Mouse (Mus musculus) cerebellum, adult (tissue): ENCODE results near the gene Spns3.

Experiments
- ATAC-seq: cut with Nextera tagmentation; 2 replicates; pipeline ENCODE4 v1.9.2; 2017; ENCODE audit warnings: mild to moderate bottlenecking, moderate library complexity, mixed read lengths; ENCODE audit not compliant: insufficient number of reproducible peaks, low FRiP score, low TSS enrichment

The Spns3 gene

DNA sequence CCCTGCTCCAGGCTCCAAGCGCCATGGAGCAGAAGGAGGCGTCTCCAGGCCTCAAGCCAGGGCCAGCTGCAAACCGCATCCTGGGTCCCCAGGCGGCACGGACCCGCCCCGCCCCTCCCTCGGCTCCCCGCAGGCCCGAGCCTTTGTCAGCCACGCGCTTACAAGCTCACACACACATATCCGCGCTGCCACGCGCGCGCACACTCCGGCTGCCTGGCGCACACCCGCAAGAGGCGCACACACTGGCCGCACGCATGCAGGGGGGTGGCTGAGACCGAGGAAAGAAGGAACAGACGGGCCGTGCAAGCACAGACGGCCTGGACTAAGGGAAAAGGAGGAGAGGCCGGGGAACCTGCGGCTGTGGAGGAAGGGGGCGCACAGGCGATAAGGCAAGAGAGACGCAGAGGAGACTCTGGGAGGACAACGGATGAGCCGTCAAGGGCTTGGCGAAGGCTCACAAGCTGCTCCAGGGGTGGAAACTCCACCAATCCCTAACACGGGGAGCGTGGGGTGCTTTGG lies 61.5 kb downstream of the Spns3 start:
- ATAC-seq: no peak

DNA sequence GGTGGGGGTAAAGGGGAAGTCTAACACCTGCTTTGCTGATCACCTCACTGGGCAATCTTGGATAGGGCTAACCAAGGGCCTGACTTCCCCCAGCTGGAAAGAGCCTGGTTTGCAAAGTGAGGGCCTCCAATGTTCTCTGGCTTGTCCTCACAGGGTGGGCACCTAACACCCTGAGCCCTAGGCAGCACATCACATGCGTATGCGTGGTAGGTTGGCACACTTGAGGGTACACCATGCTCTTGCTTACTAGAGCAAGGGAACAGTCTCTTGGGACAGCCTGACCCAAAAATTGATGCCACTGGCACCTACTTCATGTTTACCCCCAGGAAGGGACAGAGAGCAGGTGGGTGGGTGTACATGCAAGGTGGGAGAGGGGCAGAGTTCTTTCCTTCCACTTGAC lies 62.6 kb downstream of the Spns3 start:
- no peak for ATAC-seq

DNA sequence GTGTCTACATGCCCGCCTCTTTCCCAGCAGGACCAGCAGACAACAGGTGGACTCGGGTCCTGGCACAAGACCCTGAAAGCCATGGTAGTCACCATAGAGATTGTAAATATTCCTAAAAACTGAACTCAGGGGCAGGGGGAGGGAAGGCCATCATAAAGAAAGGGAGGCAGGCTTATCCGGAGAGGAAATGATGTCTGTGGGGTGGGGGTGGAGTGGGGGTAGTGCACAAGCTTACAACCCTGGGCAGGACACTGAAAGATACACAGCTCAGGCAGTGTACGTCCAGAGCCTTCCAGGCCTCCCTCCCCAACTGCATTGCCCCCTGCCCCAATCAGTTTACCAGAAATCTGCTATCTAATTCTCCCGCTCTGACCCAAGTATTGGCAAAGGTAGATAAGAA lies 63.1 kb downstream of the Spns3 start:
- no peak for ATAC-seq

DNA sequence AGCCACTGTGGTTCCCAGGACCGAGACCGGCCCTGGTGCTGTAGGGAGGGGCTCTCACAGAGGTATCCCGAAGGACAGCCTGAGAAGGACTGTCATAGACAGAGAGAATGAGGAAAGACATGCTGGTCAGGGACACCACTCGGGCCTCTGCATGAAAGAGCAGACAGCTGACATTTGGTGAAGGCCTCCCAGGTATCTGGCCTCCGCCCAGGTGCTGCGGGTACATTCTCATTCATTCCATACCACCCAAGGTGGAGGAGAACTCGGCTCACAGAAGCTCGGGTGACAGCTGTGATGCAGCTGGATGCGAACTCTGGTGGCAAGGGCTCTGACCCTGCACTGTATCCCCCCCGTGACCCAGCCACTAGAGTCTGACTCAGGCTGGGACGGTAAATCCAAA lies 64.3 kb downstream of the Spns3 start:
- ATAC-seq: no peak

DNA sequence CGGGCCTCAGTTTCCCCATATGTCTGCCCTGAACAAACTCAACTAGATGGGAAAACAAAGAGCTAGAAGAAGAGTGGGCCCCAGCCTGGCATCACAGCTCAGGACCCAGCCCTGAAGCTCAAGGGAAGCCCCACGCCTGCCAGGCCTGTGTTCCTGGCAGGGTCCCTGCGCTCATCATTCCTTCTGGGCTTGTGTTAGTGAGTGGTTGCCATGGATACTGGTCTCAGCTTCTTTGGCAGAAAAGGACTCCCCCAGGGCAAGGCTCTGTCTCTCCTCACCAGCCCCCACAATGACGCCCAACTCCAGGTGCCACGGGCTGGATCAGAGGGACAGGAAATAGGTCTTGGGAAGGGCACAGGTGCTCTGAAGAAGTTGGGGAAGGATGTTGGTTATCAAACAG lies 65.1 kb downstream of the Spns3 start:
- ATAC-seq: no peak

DNA sequence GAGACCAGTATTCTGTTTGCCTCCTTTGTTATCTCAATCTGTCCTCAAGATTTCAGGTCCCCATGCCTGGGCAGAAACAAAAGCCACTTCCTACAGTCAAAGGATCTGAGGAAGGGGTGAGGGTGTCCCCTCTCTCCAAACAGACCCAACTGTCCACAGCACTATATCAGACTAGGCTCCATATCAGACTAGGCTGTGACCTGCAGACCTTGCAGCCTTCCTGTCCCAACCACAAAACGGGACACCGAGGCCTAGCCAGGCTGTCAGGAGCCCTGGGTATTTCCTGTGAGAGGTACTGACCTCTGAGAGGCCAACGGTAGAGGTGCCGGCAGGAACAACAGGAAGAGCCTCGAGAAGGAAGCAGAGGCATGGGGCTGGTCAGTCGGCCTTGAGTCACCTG lies 65.8 kb downstream of the Spns3 start:
- no peak for ATAC-seq

DNA sequence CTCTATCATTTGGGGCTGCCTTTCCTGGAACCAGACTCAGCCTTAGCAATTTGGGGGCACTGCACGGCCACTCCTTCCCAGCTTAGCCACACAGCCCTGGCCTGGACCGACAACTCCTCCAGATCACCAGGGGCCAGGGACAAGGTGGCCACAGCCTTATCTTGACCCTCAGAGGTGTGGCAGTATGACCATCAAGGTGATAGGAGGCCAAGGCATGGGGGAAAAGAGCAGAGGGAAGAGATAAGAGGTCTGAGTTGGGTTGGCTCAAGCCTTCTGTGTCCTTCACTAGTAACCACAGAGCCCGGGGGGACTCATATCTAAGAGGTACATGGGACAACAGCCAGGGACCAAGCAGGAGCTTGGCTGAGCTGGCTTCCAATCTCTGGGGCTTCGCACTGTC lies 68.4 kb downstream of the Spns3 start:
- ATAC-seq: no peak

DNA sequence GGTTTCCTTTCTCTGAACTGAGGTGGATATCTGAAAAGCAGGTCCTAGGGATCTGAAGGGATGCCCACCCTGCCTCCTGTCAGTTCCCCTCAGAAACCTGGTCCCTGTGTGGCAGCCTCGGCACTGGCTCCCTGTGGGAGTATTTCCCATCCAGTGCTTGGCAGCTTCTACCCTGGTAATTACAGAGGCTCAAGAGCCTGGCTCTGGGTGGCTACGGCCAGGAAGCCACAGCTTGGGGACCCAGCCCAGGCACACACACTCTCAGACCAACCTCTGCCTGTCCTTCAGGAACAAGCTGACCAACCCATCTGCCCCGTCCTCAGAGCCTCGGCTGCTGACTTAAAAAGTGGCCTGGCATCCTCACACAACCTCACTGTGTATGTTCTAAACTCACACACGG lies 69.0 kb downstream of the Spns3 start:
- ATAC-seq: no peak

DNA sequence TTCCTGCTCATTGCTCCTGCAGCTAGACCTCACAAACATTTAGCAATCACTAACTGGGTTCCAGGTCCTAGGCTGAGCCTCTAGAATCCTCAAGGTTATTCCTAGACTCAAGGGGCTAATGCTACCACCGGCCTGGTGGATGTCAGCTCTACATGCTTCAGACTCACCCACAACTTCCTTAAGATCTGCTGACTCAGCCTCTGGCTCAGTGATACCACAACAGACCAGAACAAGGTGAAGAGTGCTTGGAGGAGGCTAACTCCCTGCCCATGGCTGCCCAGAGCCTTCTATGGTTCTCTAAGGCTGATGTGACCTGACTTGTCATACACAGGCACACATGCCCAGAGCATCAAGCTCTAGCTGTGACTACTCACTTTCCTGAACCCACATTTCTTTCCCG lies 70.8 kb downstream of the Spns3 start:
- no peak for ATAC-seq

DNA sequence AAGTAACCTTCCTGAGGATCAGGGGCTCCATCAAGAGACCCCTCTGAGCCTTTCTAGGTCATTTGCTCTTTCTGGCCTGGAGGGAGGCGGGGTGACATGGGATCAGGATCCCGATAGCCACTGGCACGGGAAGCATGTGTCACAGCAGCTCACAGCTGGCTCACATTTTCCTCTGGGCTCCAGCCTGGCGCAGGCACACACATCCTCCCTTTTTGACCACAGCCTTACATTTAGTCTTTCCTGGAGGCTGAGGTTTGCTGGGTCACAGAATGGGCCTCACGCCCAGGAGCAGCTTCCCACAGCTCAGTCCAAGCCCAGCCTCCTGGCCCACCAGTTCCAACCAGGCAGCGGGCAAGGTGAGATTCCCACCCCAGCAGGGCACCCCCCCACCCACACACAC lies 72.1 kb downstream of the Spns3 start:
- ATAC-seq: no peak

DNA sequence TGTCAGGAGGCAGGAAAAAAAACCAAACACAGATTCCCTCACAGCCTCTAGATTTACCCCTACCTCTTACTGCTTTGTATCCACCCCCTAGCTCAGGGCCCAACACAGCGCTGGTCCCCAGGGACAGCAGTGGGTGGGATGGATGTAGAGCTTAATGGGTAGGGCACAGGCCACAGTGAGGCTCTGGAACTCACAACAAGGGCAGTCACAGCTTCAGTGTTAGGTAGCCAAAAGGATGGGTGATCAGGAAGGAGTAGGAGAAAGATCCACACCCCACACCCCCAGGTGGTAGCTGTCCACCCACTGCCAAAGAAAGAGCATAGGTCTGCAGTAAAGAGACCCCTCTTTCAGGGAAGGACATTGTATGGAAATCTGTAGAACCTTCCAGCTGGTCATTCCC lies 72.7 kb downstream of the Spns3 start:
- ATAC-seq: no peak

DNA sequence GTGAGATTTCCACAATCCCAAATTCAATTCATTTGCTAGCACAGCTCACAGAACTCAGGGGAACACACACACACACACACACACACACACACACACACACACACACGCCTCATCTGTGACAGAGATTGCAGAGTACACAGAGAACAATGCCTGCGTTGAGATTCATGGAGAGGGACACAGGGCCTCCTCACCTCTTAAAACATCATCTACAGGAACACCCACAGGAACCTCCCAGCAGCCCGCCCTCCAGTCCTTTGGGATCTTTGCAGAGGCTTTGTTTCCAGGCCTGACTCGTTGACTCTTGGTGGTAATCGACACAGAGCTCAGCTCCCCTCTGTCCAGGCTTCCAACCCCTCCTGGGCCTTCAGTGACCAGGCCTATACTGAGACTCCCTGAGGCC lies 73.1 kb downstream of the Spns3 start:
- ATAC-seq: no peak

DNA sequence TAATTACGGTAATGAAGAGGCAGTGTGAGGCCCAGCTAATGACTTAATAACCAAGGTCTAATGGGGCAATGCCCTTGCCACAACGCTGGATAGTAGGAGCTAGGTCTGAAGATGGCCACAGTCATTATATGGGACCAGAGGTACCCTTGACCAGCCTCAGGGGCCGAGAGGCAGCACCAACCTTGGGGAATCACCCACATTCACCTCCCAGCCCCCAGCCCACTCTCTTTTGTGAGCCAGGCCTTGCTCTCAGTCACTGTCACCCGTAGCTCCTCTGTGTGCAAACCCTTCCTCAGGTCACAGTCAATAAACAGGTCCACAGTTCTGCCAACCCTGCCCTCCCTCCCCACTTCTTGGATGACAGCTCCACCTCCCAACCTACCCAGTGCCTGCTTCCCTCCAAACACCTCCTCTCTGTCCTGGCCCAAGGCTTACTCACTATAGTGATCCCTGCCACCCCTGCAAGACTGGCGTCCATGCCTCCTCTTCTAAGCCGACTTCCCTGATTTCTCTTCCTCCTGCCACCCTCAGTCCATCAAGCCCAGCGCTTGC lies 74.2 kb downstream of the Spns3 start:
- no peak for ATAC-seq

DNA sequence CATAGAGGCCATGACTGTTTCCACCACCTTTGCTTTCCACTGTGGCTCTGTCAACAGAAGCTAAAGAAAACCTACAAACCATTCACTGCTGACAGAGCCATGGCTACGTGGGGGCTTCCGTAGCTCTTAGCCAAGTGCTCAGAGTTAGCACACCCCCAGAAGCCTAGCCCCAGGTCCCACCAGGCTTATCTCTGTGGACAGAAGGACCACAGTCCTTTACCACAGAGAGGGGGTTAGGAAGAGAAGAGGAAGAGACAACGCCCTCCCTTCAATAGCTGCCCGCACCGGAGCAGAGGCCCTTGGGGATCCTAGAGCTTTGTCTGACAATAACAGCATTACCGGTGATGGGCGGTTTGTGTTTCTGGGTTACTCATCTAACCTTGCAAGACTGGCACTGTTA lies 74.9 kb downstream of the Spns3 start:
- ATAC-seq: no peak

DNA sequence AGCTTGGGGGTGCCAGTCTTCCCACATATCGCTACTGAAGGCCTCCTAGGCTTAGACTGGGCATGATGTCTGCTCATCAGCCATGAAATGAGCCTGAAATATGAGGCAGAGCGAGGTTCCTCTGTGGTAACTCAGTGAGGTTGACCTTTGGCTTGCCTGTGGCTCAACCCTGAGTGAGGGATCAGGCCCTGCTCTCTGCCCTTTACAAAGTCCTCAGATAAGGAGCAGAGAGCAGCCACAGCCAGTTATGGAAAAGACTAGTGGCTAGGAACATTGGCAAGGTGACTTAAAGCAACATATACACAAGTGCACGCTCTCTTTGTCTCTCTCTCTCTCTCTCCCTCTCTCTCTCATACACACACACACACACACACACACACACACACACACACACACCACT lies 75.4 kb downstream of the Spns3 start:
- ATAC-seq: no peak

DNA sequence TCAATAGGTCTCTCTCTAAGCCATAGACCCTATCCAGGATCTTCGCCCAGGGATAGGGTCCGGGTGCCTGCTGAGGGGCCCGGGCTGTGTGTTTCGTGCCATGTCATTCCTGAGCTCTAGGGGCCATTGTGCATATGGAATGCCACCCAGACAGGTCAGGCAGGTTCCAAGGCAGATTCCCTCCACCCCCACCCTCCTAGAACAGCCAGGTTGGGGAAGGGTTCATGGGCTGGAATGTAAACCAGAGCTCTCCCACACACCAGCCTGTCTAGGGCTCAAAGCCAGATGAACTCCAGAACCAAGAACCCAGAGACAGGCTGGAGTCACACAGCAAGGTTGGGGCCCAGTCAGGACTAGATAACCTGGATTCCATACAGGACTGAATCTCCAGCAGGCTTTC lies 76.8 kb downstream of the Spns3 start:
- no peak for ATAC-seq

DNA sequence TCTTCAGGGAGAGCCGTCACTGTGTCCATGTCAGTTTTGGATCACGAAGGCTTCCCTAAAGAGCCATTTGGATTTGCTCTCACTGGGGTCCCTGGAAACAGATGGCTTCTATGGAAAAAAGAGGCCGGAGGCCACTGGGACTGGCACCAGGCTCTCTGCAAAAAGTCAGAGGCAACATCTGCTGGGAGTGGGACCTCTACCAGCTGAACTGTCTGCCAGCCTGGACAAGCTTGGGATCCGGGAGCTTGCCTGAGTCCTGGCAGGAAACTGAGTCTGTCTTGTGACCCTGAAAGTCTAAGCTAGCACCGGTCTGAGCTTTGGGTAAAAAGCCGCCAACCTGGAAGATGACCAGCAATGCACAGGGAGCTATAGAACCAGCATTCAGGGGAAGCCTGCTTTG lies 78.9 kb downstream of the Spns3 start:
- no peak for ATAC-seq

DNA sequence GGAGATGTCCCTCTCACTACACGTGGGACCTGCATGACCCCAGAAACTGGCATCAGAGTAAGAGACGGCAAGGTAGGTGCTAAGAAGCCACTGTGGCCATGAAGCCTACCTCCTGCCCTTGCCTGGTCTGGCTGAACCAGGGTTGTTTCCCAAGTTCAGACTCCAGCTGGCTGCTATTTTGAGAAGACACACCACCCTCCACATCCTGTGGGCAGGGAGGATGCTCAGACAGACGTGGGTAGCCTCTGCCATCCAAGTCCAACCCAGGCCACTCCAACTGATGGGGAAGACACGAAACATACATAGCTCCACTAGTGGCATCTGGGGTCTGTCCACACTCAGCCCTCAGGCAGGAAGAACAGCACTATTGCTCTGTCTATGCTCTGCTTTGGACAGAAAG lies 80.3 kb downstream of the Spns3 start:
- no peak for ATAC-seq

DNA sequence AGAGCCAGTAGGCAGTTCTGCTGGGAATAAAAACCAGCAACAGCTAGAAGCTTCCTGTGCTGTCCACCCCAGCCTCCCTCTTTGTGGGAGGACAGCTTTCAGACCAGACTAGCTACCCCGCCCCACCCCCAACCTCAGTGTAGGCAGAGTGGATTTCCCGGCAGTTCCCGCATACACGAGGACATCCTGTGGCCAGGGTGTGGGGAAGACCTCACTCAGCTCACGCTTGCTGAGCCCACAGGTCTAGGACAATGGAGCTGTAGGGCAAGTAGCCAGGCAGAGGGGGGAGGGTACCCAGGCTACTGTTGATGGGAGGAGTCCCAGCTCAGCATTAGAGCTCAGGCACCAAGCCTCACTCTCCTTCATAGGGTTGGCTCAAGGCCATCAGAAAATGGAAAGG lies 81.1 kb downstream of the Spns3 start:
- ATAC-seq: no peak

DNA sequence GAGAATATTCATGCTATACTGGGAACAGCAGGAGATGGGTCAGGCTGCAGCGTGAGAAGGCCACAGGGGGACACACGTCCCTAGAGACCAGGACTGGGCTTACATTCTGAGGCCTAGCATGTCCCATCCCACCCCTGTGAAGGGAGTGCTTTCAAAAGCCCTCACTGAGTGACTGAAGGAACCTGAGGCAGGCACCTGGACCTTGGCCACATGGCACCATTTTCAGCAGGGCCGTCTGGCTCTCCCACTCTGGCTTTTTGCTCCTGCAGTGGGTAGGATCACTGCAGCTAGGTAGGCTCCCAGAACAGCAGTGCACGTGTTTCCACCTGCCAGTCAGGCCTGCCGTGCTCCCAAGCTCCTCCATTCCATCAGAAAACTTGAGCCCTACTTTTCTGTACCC lies 81.8 kb downstream of the Spns3 start:
- no peak for ATAC-seq

DNA sequence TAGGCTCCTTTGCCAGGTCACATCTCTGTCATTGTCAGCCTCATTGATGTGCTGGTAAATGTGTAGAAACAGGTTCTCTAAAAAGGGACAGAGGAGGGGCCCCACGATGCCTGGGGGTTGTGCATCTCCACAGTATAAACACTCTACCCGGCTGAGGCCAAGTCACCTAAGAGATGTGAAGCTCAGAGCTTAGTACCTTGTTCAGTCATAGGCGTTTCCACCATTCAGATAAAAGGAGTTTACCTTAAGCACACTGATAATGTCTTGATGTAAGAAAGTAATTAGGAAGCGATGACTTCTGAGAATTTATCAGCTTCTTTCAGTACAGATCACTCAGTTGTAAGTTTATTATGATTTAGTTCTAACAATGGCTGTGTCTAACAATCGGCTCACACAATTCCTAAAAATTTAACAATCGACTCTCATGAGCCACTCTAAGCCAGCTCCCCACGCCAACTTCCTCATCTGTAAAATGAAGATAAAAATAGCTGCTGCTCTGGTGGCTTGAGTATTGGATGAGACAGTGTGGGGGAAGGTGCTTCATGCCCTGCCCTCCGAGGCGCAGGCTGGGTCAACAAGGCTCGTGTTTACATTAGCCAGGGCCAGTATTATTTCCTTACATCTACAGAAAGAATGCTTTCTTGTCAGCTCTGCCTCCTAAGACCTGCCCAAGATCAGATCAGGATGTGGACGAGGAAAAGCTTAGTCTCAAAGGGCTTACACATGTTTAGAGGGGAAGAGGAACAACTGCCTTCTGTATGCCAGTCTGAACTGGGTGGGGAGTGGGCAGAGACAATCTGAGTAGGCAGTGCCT lies 83.4 kb downstream of the Spns3 start:
- no peak for ATAC-seq

DNA sequence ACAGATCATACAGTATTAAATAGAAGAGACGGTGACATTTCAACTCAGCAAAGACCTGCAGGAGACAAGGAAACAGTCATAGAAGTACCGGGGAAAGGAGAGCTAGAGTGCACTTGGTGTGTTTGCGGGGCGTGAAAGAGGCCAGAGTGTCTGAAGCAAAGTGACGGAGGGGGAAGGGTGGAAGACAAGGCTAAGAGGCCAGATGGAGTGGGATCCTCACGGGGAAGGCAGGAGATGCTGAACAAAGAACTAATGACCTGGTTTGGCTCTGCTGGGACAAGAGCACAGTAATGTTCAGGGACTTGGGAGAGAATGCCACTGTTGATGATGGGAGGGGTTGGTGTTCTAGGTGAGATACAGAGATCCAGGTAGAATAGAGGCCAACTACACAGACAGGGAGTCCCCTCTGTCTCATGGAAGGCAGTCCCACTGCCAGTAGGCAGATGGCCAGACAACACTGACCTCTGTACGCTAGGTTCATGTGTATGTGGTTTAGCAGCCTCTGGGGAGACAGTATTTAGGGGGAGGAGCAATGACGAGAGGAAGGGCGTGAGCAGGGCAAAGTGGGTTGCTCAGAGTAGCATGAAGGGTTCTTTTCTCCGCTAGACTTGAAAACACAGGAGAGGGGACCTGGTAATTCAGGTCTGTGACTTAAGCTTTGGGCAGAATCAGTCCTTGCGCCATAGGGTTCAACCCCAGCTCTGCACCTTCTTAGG lies 84.2 kb downstream of the Spns3 start:
- no peak for ATAC-seq
